Mouse (Mus musculus) lung, postnatal 14 days (tissue): ENCODE data around the gene Rbp2.

Experiments used
- DNase-seq: peaks from one replicate; pipeline ENCODE4 v3.0.0; 2021

The Rbp2 gene

DNA sequence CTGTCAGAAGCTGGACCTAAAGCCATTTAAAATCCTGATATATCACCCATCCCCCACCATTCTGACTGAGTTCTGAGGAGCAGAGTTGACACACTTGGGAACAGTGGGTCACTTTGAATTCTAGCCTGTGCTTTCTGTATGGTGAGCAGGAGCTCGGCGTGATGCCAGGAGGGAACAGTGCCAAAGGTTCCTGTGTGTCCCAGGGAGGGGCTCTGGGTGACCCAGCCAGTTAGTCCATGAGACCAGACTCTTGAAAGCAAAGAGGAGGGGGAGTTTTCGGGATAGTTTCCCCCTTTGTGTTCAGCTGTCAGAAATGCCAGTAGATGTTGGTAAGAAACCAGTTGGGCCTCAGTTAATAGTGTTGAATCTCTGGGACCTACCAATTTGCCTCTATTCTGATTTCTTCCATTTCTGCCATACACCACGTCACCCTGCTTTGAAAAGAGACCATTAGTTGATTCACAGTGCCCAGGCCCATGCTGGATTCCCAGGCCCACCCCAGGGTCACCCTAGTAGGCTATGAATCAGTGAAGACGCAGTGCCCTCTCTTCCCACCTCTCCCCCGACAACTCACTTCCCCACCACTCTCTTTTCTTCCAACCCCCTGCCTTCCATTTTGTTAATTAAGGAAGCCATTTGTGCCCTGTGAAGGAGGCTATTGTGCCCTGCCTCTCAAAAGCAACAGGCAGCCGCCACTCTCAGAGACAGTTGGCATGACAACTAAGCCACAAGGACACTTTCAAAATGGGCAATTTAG is 39.0 kb downstream of the Rbp2 start:
- peak; percentile 7 for DNase-seq

DNA sequence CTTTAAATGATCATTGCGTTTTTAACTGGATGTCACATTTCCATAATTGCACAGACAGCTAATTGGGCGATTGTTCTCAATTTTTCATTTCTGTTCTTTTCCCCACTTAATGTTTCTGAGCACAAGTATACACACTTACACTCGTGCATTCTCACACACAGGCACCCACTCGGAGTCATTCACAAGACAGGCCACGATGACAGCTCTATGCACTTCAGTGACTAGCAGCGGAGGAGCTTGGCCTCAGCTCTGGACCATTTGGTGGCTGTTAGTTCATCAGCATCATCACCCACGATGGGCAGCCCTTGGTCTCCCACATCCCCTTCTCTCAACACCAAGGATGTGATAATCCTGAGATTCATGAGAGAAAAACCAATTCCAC is 39.6 kb downstream of the Rbp2 start:
- DNase-seq = no peak

DNA sequence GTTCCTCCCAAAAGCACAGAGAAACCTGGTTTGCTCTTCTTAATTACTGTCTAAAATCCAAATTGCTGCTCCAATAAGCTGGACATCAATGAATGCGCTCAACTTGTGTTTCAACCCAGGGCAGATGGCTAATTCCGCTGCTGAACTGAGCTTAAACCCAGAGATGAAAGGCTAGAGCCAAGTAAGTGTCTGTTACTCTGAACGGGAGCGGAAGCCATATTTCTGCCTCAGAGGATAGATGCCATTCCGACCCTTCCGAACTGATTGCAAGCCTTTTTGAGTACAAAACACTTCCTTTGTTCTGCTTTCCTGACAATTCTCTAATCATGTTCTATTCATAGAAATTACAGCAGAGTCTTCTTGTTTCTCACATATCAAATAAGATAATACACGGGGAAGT is 41.3 kb downstream of the Rbp2 start:
- no peak for DNase-seq

DNA sequence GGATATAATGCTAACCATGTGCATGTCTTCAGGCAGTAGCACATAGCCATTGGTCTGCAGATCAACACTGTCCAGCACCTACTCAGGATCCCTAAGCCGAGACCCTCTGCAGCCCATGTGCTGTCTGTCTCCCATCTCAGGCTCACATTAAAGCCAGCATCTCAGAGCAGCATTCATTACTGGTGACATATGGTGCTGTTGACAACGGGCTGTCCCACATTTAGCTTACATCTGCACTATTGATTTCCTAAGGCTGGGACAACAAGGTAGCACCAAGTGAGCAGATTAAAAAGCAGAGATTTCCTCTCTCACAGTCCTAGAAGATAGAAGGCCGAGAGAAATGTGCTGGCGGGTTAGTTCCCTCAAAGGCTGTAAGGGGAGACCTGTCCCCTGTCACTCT is 43.9 kb downstream of the Rbp2 start:
- DNase-seq = no peak

DNA sequence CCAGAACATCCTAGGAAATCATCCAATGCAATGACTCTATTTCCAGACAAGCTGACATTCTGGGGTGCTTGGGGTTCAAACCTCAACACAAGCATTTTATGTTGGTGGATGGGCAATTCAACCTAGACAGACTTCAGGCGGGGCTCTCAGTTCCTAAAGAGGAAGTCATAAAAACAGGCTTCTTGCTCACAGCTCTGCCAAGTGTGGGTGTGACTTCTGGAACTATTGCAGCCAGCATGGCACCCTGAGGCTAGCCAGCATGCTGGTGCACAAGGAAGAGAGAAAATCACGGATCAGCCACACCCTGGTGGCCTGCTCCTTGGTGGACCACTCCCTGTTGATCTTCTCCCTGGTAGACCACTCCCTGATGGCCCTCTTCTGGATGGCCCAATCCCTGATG is 45.1 kb downstream of the Rbp2 start:
- no peak for DNase-seq

DNA sequence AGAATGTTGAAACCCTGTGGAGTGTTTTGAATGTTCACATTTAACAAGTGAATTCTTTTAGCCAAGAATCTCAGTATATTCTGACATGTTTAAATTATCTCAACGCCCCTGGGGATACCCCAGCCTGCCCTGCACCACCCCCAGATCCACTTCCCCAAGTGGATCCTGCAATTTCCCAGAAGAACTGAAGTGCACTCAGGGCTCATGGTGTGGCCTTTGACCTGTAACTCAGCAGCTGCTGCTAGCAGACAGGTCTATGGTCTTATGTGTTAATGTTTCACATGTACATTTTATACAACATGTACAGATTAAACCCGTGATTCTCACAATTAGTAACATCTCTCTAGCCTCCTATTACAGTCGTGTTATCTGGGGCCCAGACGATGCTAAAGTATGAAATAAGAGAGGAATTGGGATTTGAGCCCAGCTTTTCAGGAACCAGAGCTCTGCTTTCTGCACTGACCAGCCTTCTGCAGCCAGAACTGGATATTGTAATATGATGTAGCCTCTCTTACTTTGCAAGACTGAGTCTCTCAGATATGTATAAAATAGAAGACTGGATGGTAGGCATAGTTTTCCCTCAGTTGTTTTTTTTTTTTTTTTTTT is 48.9 kb downstream of the Rbp2 start:
- no peak for DNase-seq

DNA sequence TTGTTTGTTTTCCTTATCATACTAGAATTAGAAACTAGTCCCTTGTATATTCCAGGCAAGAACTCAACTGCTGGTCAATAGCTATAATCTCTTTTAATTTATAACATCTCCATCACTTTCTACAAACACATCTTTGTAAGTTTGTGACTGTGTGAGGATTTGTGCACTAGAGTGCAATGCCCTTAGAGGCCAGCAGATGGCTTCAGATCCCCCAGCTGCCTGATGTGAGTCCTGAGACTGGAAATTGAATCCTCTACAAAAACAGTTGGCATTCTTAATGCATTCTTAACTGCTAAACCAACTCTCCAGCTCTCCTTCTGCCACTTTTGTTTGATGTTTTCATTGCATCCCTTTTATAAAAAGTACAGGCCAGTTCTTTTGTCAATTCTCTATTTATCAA is 49.8 kb downstream of the Rbp2 start:
- no peak for DNase-seq

DNA sequence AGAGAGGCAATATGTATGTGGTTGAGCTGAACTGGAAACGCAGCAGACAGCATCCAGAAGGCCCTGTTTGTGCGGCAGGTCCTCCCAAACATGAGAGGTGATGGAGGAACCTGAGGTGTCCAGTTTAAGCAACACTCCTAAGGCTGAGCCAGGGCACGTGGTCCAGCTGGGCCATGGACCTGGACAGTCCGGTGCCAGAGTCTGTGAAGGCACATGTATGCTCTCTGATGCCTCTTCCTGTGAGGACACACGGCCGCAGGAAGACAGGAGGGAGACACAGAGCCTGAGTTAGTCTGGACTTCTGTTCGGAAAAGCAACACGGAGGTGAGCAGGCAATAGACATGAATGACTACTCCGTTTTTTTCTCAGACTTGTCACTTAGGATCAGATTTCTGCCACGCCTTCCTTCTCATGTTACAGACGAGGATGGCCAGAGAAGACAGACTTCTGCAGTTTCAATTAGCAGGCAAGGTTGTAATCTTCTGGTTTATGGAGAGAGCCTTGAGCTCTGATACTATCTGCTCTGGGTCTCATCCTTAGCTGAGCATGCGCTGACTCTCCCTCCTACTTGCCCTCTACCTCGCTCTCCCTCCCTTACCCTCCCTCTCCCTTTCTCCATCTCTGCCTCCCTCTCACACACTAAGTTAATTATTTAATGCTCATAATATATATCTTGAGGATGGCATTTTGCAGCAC is 52.2 kb downstream of the Rbp2 start:
- no peak for DNase-seq

DNA sequence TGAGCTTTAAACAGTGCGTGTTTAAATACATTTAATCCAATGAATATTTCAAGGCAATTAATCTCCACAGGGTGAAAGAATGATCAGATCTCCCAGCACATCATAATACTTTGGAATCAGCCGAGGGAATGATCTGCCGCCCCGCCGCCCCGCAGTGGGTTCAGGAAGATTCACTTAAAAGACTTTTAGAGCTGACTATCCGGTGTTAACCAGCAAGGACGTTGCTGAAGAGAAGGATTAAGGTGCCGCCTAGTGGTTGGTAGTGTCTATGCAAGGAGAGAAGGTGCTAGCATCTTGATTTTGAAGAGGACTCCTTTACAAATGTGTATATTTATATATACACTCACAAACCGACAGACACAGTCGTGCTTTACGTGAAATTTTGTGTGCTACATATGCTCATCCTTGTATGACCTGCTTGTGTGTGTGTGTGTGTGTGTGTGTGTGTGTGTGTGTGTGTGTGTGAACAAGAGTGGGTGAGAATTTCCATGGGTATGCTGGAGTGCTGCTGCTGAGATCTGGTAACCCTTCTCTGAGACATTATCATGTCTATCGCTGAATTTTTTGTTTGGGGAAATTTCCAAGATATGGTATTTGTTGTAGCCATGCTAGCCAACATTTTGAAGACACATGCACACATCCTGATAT is 52.9 kb downstream of the Rbp2 start:
- DNase-seq = peak; percentile 74

DNA sequence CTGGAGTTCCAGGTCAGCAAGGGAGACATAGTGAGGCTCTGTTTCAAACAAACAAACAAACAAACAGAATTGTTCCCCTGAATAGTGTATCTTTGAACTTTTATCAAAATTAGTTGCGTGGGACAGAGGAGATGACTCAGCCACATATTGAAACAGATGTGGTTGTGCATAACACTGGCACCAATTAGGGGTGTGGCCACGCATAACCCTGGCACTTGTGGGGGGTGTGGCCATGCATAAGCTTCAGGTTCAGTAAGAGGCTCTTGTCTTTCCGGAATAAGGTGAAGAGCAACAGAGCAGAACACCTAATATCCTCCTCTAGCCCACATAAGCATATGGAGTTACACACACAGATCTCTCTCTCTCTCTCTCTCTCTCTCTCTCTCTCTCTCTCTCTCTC is 58.1 kb downstream of the Rbp2 start:
- no peak for DNase-seq
